Mouse (Mus musculus) ES-Bruce4 (cell line): ENCODE measurements around the gene Ufsp2.

ENCODE experiments used
- CTCF ChIP-seq: IDR thresholded peaks from one replicate; pipeline ENCODE4 v1.8.1; 2011; ENCODE audit warnings: low read depth, low read length
- EP300 ChIP-seq: IDR thresholded peaks from 2 replicates; pipeline ENCODE4 v1.6.1; 2011; ENCODE audit warnings: low read depth, low read length; ENCODE audit not compliant: insufficient read depth

DNA sequence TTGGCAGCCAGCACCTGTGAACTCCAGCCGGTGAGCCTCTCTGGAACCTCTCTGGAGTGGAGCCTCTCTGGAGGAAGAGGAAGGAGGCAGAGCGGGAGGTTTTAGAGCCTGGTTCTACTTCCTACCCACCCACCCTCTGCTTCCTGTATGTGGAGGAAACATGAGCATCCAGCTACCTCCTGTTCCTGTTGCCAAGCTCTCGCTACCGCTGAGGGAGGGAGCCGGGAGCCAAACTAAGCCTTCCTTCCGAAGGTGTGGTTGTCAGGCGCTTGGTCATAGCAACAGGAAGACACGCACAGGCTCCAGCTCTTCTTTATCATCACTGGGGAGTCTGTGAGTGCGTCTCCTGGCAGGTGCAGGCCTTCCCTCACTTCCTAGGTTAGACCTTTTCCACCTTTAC, 46.9 kb downstream of the Ufsp2 start:
- TF ChIP-seq CTCF (no peak), EP300 (no peak)
